15 mouse cellular contexts compared by ENCODE assay signal in the genomic region with DNA sequence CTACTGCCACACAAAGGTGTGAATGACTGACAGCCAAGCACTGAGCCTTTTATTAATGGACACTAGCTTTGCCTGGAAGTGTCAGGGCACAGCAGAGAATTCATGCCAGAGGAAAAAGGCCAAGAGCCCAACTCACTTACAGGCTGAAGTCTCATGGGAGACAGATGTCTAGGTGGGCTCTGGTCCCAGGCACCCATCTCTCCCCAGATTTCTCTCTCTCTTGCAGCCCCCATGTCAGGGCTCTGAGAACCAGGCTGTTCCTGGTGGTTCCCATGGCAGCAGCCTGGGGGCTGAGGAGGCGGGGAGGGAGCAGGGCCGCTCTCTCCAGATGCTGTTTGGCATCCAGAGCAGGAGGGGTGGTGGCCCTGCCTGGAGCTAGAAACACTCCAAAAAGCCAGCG. TPM values are rescaled to one million over a fixed set of nuclear protein-coding genes. Genes with fewer than 3 reads are reported as not detected.
A peak's percentile ranks its signal among the peaks of the same experiment; 100 is the strongest.
DNase-seq lines count a peak whose midpoint lies in the region; ATAC-seq and TF ChIP-seq lines count a peak whose summit lies in the region.
"Had no signal": no experiment of that assay in that cellular context is flagged by ENCODE, and none has a peak within 500 bp of the region (broad histone marks: within the 10 kb centered on the region; RNA-seq: fewer than 3 reads in every experiment).

No protein-coding gene starts in this region.

- peaks cover 9% of the 10 kb centered on the region for H3K36me3 ChIP-seq in forebrain, embryonic 13.5 days (ENCODE audit: poor library complexity, severe bottlenecking)
- 0 out of 2 replicates have a peak, but pooled peaks cover 7% of the 10 kb centered on the region for H3K36me3 ChIP-seq in midbrain, postnatal 0 days (ENCODE audit: insufficient read depth, low read length)

- H3K9me3 ChIP-seq in forebrain, embryonic 13.5 days (replicated peaks) = no peaks in the 10 kb centered on the region
- no peaks in the 10 kb centered on the region for H3K9me3 ChIP-seq in midbrain, postnatal 0 days (ENCODE audit: low read length)

- 0 out of 2 replicates have a peak, but pooled peaks have one; percentile 27 for ATAC-seq in forebrain, embryonic 13.5 days
- no peak for ATAC-seq in midbrain, postnatal 0 days (ENCODE audit: low FRiP score)
- no peak for ATAC-seq in granulocyte monocyte progenitor cell, adult 5-6 weeks (replicated peaks; ENCODE audit: poor library complexity, severe bottlenecking)

- peaks cover 43% of the 10 kb centered on the region for H3K4me1 ChIP-seq in forebrain, embryonic 13.5 days
- H3K4me1 ChIP-seq in midbrain, postnatal 0 days (ENCODE audit: insufficient read depth, low read length) = no peaks in the 10 kb centered on the region

- no peak overlapping the region for H3K9ac ChIP-seq in forebrain, embryonic 13.5 days
- no peak overlapping the region for H3K9ac ChIP-seq in midbrain, postnatal 0 days (replicated peaks; ENCODE audit: low read length, poor library complexity, severe bottlenecking)

- no peak overlapping the region for H3K4me3 ChIP-seq in forebrain, embryonic 13.5 days
- H3K4me3 ChIP-seq in midbrain, postnatal 0 days (ENCODE audit: low read depth, low read length) = no peak overlapping the region
- no peak overlapping the region for H3K4me3 ChIP-seq in left cerebral cortex, adult 2 months

- intact Hi-C loops in left cerebral cortex, adult 2 months (cut with DNase I) = no loop called here

- WGBS in forebrain, embryonic 13.5 days = 35% methylated on average over 3 of the region's 3 CpGs
- WGBS in midbrain, postnatal 0 days = 33% methylated on average over 3 of the region's 3 CpGs

- no peak for TF ChIP-seq CTCF in midbrain, postnatal 0 days (IDR thresholded peaks at IDR 0.05)
- no peak for TF ChIP-seq CTCF in left cerebral cortex, adult 2 months (IDR thresholded peaks at IDR 0.05)

- H3K27me3 ChIP-seq in forebrain, embryonic 13.5 days = 0 out of 2 replicates have a peak, but pooled peaks cover 11% of the 10 kb centered on the region
- H3K27me3 ChIP-seq in midbrain, postnatal 0 days (ENCODE audit: insufficient read depth, low read length) = 0 out of 2 replicates have a peak, but pooled peaks cover 4% of the 10 kb centered on the region

- peak; percentile 66 to 70 for DNase-seq in layer of hippocampus, adult 18-20 months (ENCODE audit: low spot score in 2 of 2)
- no peak for DNase-seq in layer of hippocampus, postnatal 25 days (ENCODE audit: extremely low spot score in 1 of 2, low spot score in 1 of 2)
- peak; percentile 49 to 63 for DNase-seq in layer of hippocampus, postnatal 10 days (ENCODE audit: low spot score in 2 of 2)
- DNase-seq in midbrain, postnatal 0 days (ENCODE audit: low spot score) = peak; percentile 47
- no peak for DNase-seq in left cerebral cortex, adult 2 months (ENCODE audit: extremely low spot score in 1 of 2, low spot score in 2 of 2)
- no peak for DNase-seq in gastrocnemius, adult 18-20 months (ENCODE audit: low spot score)
- DNase-seq: cerebellum, adult 2 months; heart, postnatal 14 days; kidney, adult 18-20 months; thymus, postnatal 36 days had no signal

- peak overlapping the region; percentile 35 for H3K27ac ChIP-seq in forebrain, embryonic 13.5 days
- no peak overlapping the region for H3K27ac ChIP-seq in midbrain, postnatal 0 days (ENCODE audit: low read depth, low read length)
- H3K27ac ChIP-seq in left cerebral cortex, adult 2 months = no peak overlapping the region
- H3K27ac ChIP-seq: stomach, postnatal 0 days had no signal

- no peak overlapping the region for H3K4me2 ChIP-seq in forebrain, embryonic 13.5 days
- no peak overlapping the region for H3K4me2 ChIP-seq in midbrain, postnatal 0 days (ENCODE audit: low read depth, low read length, poor library complexity, severe bottlenecking)

RNA-seq across cellular contexts. Expression of a gene that starts 38.3 kb away (rescaled TPM):
- 10 to 100 TPM; 55.5 to 61.5 TPM for total RNA-seq in layer of hippocampus, adult 18-20 months (2021)
- 10 to 100 TPM; 62.5 to 65.1 TPM for total RNA-seq in layer of hippocampus, postnatal 25 days (2021)
- 6.1 TPM in 2 replicates for polyA plus RNA-seq in forebrain, embryonic 13.5 days (2015; fragmentation: Nextera tagmentation; extraction: Ambion mirVana)
- 10 to 100 TPM; 60.9 to 67.4 TPM for total RNA-seq in layer of hippocampus, postnatal 10 days (2021)
- 50.0 and 73.5 TPM in 2 replicates for total RNA-seq in midbrain, postnatal 0 days (2014; rRNA removed)
- 18.1 and 20.4 TPM in 2 replicates for polyA plus RNA-seq in midbrain, postnatal 0 days (2015; fragmentation: Nextera tagmentation; extraction: Ambion mirVana)
- total RNA-seq in granulocyte monocyte progenitor cell, adult 5-6 weeks (2014; fragmentation: Nextera tagmentation) = not detected in 2 replicates
- not detected in 2 replicates for total RNA-seq in granulocyte monocyte progenitor cell, adult 5-6 weeks (2017)
- total RNA-seq in left cerebral cortex, adult 2 months (2021) = 10 to 100 TPM; 40.5 to 48.2 TPM
- total RNA-seq in gastrocnemius, adult 18-20 months (2021) = under 1 TPM; 0.38 to 0.57 TPM
- total RNA-seq: MEL; neutrophil, adult 5-6 weeks had no signal

Comparison
In these comparisons a context has a peak if more than half of its experiments do, and no peak if none do; other contexts are left out.
1. DNase-seq: peak in layer of hippocampus, adult 18-20 months (2 of 2), layer of hippocampus, postnatal 10 days (2 of 2) and midbrain, postnatal 0 days (single experiment); none in layer of hippocampus, postnatal 25 days (0 of 2), left cerebral cortex, adult 2 months (0 of 2) and gastrocnemius, adult 18-20 months (single experiment).
2. RNA of a gene that starts 38.3 kb away (total RNA-seq): 60.9 to 67.4 TPM in layer of hippocampus, postnatal 10 days, 62.5 to 65.1 TPM in layer of hippocampus, postnatal 25 days, 55.5 to 61.5 TPM in layer of hippocampus, adult 18-20 months, 50.0 to 73.5 TPM in midbrain, postnatal 0 days and 40.5 to 48.2 TPM in left cerebral cortex, adult 2 months; 0.38 to 0.57 TPM in gastrocnemius, adult 18-20 months and not detected in granulocyte monocyte progenitor cell, adult 5-6 weeks; every median in the first group is over 10 times any median in the second.